Mouse (Mus musculus) heart, adult 2 months (tissue): ENCODE data around the gene Slc17a2.

Source experiments
- CTCF ChIP-seq: fragments of 200-600 bp; IDR thresholded peaks from 2 replicates; pipeline ENCODE4 v1.8.1; 2022; ENCODE audit warnings: antibody characterized with exemption, mild to moderate bottlenecking, moderate library complexity
- EP300 ChIP-seq: fragments of 200-500 bp; IDR thresholded peaks from 2 replicates; pipeline ENCODE4 v1.6.1; 2011; ENCODE audit warnings: low read depth, low read length, control low read depth; ENCODE audit not compliant: insufficient read depth
- POLR2A ChIP-seq: fragments of 200-500 bp; IDR thresholded peaks from 2 replicates; pipeline ENCODE4 v1.6.1; 2011; ENCODE audit warnings: mild to moderate bottlenecking, low read depth, low read length, control low read depth; ENCODE audit not compliant: insufficient read depth

GRCm38 (mm10) chr13:23826606-23827005, 19.8 kb downstream of the Slc17a2 start:
- no peak for TF ChIP-seq CTCF
- TF ChIP-seq POLR2A = no peak
- TF ChIP-seq EP300 = no peak
